Mouse (Mus musculus) testis, adult 2 months (tissue): ENCODE results near the gene Baz1b.

Experiments used
- CTCF ChIP-seq: fragments of 200-500 bp; IDR thresholded peaks from 2 replicates; pipeline ENCODE4 v1.5.1; 2012; ENCODE audit warnings: low read depth, mild to moderate bottlenecking, inconsistent platforms, low read length, moderate library complexity; ENCODE audit not compliant: control insufficient read depth, insufficient read depth, insufficient replicate concordance
- POLR2A ChIP-seq: fragments of 200-500 bp; IDR thresholded peaks from 2 replicates; pipeline ENCODE4 v1.6.1; 2012; ENCODE audit warnings: low read depth, mild to moderate bottlenecking, inconsistent platforms, low read length, moderate library complexity; ENCODE audit not compliant: control insufficient read depth

DNA sequence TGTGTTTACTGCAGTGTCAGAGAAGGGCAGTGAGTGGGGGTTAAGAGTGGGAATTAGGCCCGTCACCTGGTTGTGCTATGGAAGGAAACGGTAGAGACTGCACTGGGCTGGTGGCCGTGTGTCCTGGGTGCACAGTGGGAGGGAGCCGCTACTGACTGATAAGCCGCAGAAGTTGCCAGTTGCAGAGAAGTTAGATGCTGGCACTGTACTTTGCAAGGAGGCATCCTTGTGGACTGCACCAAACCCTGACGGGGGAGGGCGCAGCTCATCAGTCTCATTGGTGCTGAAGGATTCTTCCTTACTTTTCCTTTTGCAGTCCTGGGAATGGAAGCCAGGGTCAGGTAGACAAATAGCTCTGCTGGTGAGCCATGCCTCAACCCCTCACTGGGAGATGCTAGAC, 25.4 kb upstream of the Baz1b start:
- TF ChIP-seq CTCF (no peak), POLR2A (no peak)
